38 mouse cellular contexts compared by ENCODE assay signal in genomic region chr16:77569457-77569856, GRCm38 (mm10). TPM values are rescaled to one million over a fixed set of nuclear protein-coding genes. Genes with fewer than 3 reads are reported as not detected.
DNase-seq lines count a peak whose midpoint lies in the region; ATAC-seq and TF ChIP-seq lines count a peak whose summit lies in the region.
"Had no signal": no experiment of that assay in that cellular context is flagged by ENCODE, and none has a peak within 500 bp of the region (broad histone marks: within the 10 kb centered on the region; RNA-seq: fewer than 3 reads in every experiment).

No protein-coding gene starts in this region.

- no peak overlapping the region for H3K4me2 ChIP-seq in heart, postnatal 0 days (ENCODE audit: low read depth, low read length)
- no peak overlapping the region for H3K4me2 ChIP-seq in liver, postnatal 0 days (ENCODE audit: low read depth, low read length)
- no peak overlapping the region for H3K4me2 ChIP-seq in liver, embryonic 12.5 days
- no peak overlapping the region for H3K4me2 ChIP-seq in midbrain, embryonic 15.5 days
- no peak overlapping the region for H3K4me2 ChIP-seq in midbrain, embryonic 16.5 days (ENCODE audit: low read length)
- H3K4me2 ChIP-seq in neural tube, embryonic 15.5 days: 0 out of 2 replicates have a peak overlapping the region, but pooled peaks have one; percentile 7
- H3K4me2 ChIP-seq: embryonic facial prominence, embryonic 12.5 days; hindbrain, embryonic 15.5 days; kidney, embryonic 15.5 days; limb, embryonic 15.5 days; midbrain, embryonic 11.5 days had no signal

- no peaks in the 10 kb centered on the region for H3K4me1 ChIP-seq in heart, postnatal 0 days (ENCODE audit: control insufficient read depth, insufficient read depth)
- no peaks in the 10 kb centered on the region for H3K4me1 ChIP-seq in liver, postnatal 0 days (ENCODE audit: insufficient read depth)
- no peaks in the 10 kb centered on the region for H3K4me1 ChIP-seq in liver, embryonic 12.5 days
- H3K4me1 ChIP-seq in midbrain, embryonic 15.5 days: no peaks in the 10 kb centered on the region
- no peaks in the 10 kb centered on the region for H3K4me1 ChIP-seq in midbrain, embryonic 16.5 days (ENCODE audit: control insufficient read depth, insufficient read depth, low read length)
- peaks cover 9% of the 10 kb centered on the region for H3K4me1 ChIP-seq in neural tube, embryonic 15.5 days
- H3K4me1 ChIP-seq: kidney, embryonic 15.5 days; limb, embryonic 15.5 days had no signal

- no peaks in the 10 kb centered on the region for H3K36me3 ChIP-seq in heart, postnatal 0 days (replicated peaks; ENCODE audit: control insufficient read depth, insufficient read depth, low read length)
- no peaks in the 10 kb centered on the region for H3K36me3 ChIP-seq in liver, postnatal 0 days (replicated peaks; ENCODE audit: insufficient read depth, low read length)
- H3K36me3 ChIP-seq in liver, embryonic 12.5 days: no peaks in the 10 kb centered on the region
- H3K36me3 ChIP-seq in midbrain, embryonic 15.5 days (replicated peaks): no peaks in the 10 kb centered on the region
- H3K36me3 ChIP-seq in midbrain, embryonic 16.5 days (ENCODE audit: control insufficient read depth, insufficient read depth, low read length): no peaks in the 10 kb centered on the region
- no peaks in the 10 kb centered on the region for H3K36me3 ChIP-seq in neural tube, embryonic 15.5 days
- H3K36me3 ChIP-seq: embryonic facial prominence, embryonic 12.5 days; hindbrain, embryonic 15.5 days; kidney, embryonic 15.5 days; limb, embryonic 10.5 days; limb, embryonic 15.5 days had no signal

- no peak for DNase-seq in heart, postnatal 0 days (ENCODE audit: low spot score)
- DNase-seq in heart, adult 8-10 months (ENCODE audit: low spot score): no peak
- no peak for DNase-seq in liver, postnatal 0 days
- DNase-seq: adrenal gland, postnatal 14 days; cerebellum, adult 11 months; cerebellum, adult 9-10 months; cerebellum, postnatal 36 days; embryo, embryonic 11 days; kidney, adult 18-20 months; kidney, postnatal 25 days; right cerebral cortex, adult 18-20 months; spleen, adult 18-20 months; thymus, postnatal 14 days had no signal

- H3K9ac ChIP-seq in heart, postnatal 0 days (replicated peaks; ENCODE audit: low read depth, low read length): no peak overlapping the region
- H3K9ac ChIP-seq in liver, postnatal 0 days (replicated peaks): no peak overlapping the region
- no peak overlapping the region for H3K9ac ChIP-seq in liver, embryonic 12.5 days
- H3K9ac ChIP-seq in midbrain, embryonic 15.5 days: no peak overlapping the region
- H3K9ac ChIP-seq in midbrain, embryonic 16.5 days (ENCODE audit: low read depth, low read length): no peak overlapping the region
- no peak overlapping the region for H3K9ac ChIP-seq in neural tube, embryonic 15.5 days (replicated peaks)
- H3K9ac ChIP-seq: embryonic facial prominence, embryonic 12.5 days; hindbrain, embryonic 15.5 days; kidney, embryonic 15.5 days; limb, embryonic 15.5 days had no signal

- no peak for TF ChIP-seq CTCF in heart, postnatal 0 days (IDR thresholded peaks at IDR 0.05; ENCODE audit: low read depth)
- TF ChIP-seq CTCF in liver, postnatal 0 days (IDR thresholded peaks at IDR 0.05; ENCODE audit: low read depth): no peak

- WGBS in heart, postnatal 0 days: 81% methylated on average over 8 of the region's 8 CpGs
- 81% methylated on average over 8 of the region's 8 CpGs for WGBS in liver, postnatal 0 days (ENCODE audit: insufficient replicate concordance)
- WGBS in liver, embryonic 12.5 days (ENCODE audit: insufficient replicate concordance): 77% methylated on average over 8 of the region's 8 CpGs
- 88% methylated on average over 8 of the region's 8 CpGs for WGBS in midbrain, embryonic 15.5 days
- WGBS in midbrain, embryonic 16.5 days: 90% methylated on average over 8 of the region's 8 CpGs
- WGBS in neural tube, embryonic 15.5 days: 73% methylated on average over 8 of the region's 8 CpGs

- 0 out of 2 replicates have a peak, but pooled peaks cover 3% of the 10 kb centered on the region for H3K9me3 ChIP-seq in heart, postnatal 0 days (replicated peaks; ENCODE audit: control insufficient read depth, low read length)
- 0 out of 2 replicates have a peak, but pooled peaks cover 4% of the 10 kb centered on the region for H3K9me3 ChIP-seq in liver, postnatal 0 days (ENCODE audit: low read length)
- no peaks in the 10 kb centered on the region for H3K9me3 ChIP-seq in liver, embryonic 12.5 days (replicated peaks)
- no peaks in the 10 kb centered on the region for H3K9me3 ChIP-seq in midbrain, embryonic 15.5 days
- H3K9me3 ChIP-seq in midbrain, embryonic 16.5 days (replicated peaks; ENCODE audit: control insufficient read depth, low read length, poor library complexity, severe bottlenecking): no peaks in the 10 kb centered on the region
- H3K9me3 ChIP-seq in neural tube, embryonic 15.5 days (replicated peaks): no peaks in the 10 kb centered on the region
- H3K9me3 ChIP-seq: embryonic facial prominence, embryonic 12.5 days; hindbrain, embryonic 15.5 days; kidney, embryonic 15.5 days; limb, embryonic 10.5 days; limb, embryonic 15.5 days had no signal

- ATAC-seq in heart, postnatal 0 days (ENCODE audit: insufficient read depth, low read depth): no peak
- ATAC-seq in liver, postnatal 0 days: 0 out of 2 replicates have a peak, but pooled peaks have one; percentile 36
- no peak for ATAC-seq in liver, embryonic 12.5 days
- ATAC-seq in midbrain, embryonic 15.5 days (replicated peaks): 0 out of 2 replicates have a peak, but pooled peaks have one; percentile 9
- no peak; the same call in 1 of the 2 replicates for ATAC-seq in midbrain, embryonic 16.5 days
- no peak for ATAC-seq in neural tube, embryonic 15.5 days (ENCODE audit: low FRiP score)
- no peak for ATAC-seq in activated CD4-positive, CD25-positive, alpha-beta regulatory T cell, adult 4 months
- ATAC-seq: forebrain, embryonic 16.5 days; inflammation-experienced regulatory T-cells, adult 6 months; Patski had no signal

- TF ChIP-seq EP300 in heart, postnatal 0 days (IDR thresholded peaks at IDR 0.05; ENCODE audit: low read depth): no peak
- TF ChIP-seq EP300 in liver, postnatal 0 days (IDR thresholded peaks at IDR 0.05; ENCODE audit: low read depth): peak; percentile 22; the same call in 1 of the 2 replicates

- H3K27me3 ChIP-seq in heart, postnatal 0 days (ENCODE audit: control insufficient read depth, insufficient read depth, low read length): no peaks in the 10 kb centered on the region
- H3K27me3 ChIP-seq in liver, postnatal 0 days (ENCODE audit: insufficient read depth, low read length): no peaks in the 10 kb centered on the region
- H3K27me3 ChIP-seq in liver, embryonic 12.5 days (replicated peaks): no peaks in the 10 kb centered on the region
- H3K27me3 ChIP-seq in midbrain, embryonic 15.5 days (replicated peaks): no peaks in the 10 kb centered on the region
- no peaks in the 10 kb centered on the region for H3K27me3 ChIP-seq in midbrain, embryonic 16.5 days (ENCODE audit: control insufficient read depth, insufficient read depth, low read depth, low read length)
- H3K27me3 ChIP-seq in neural tube, embryonic 15.5 days (replicated peaks): no peaks in the 10 kb centered on the region
- H3K27me3 ChIP-seq: embryonic facial prominence, embryonic 12.5 days; hindbrain, embryonic 15.5 days; kidney, embryonic 15.5 days; limb, embryonic 15.5 days; Patski had no signal

- 0 out of 2 replicates have a peak overlapping the region, but pooled peaks have one; percentile 25 for H3K27ac ChIP-seq in heart, postnatal 0 days (ENCODE audit: low read depth)
- no peak overlapping the region for H3K27ac ChIP-seq in liver, postnatal 0 days (ENCODE audit: low read depth)
- no peak overlapping the region for H3K27ac ChIP-seq in liver, embryonic 12.5 days
- H3K27ac ChIP-seq in midbrain, embryonic 15.5 days: no peak overlapping the region
- H3K27ac ChIP-seq in midbrain, embryonic 16.5 days (ENCODE audit: low read length): no peak overlapping the region
- no peak overlapping the region for H3K27ac ChIP-seq in neural tube, embryonic 15.5 days (replicated peaks)
- H3K27ac ChIP-seq: embryonic facial prominence, embryonic 12.5 days; hindbrain, embryonic 15.5 days; kidney, embryonic 15.5 days; limb, embryonic 10.5 days; limb, embryonic 15.5 days had no signal

- H3K4me3 ChIP-seq in heart, postnatal 0 days (ENCODE audit: low read depth, low read length): no peak overlapping the region
- no peak overlapping the region for H3K4me3 ChIP-seq in liver, postnatal 0 days (ENCODE audit: low read depth, low read length)
- no peak overlapping the region for H3K4me3 ChIP-seq in liver, embryonic 12.5 days
- H3K4me3 ChIP-seq in midbrain, embryonic 15.5 days: no peak overlapping the region
- no peak overlapping the region for H3K4me3 ChIP-seq in midbrain, embryonic 16.5 days (ENCODE audit: low read depth, low read length)
- no peak overlapping the region for H3K4me3 ChIP-seq in neural tube, embryonic 15.5 days (replicated peaks)
- H3K4me3 ChIP-seq: embryonic facial prominence, embryonic 12.5 days; hindbrain, embryonic 15.5 days; kidney, embryonic 15.5 days; limb, embryonic 10.5 days; limb, embryonic 15.5 days had no signal

RNA-seq across cellular contexts. Expression of gene Gm11146, which starts 32.4 kb away (rescaled TPM):
- total RNA-seq in heart, postnatal 0 days (2014; rRNA removed; ENCODE audit: low replicate concordance): not detected in 2 replicates
- not detected in 2 replicates for polyA plus RNA-seq in heart, postnatal 0 days (2015; fragmentation: Nextera tagmentation; extraction: Ambion mirVana)
- not detected for total RNA-seq in heart, adult 8-10 months (2022)
- polyA plus RNA-seq in liver, postnatal 0 days (2015; fragmentation: Nextera tagmentation; extraction: Ambion mirVana): not detected in 2 replicates
- not detected in 2 replicates for polyA plus RNA-seq in liver, embryonic 12.5 days (2016; fragmentation: Nextera tagmentation; extraction: Ambion mirVana)
- polyA plus RNA-seq in midbrain, embryonic 15.5 days (2015; fragmentation: Nextera tagmentation; extraction: Ambion mirVana): not detected in 2 replicates
- polyA plus RNA-seq in midbrain, embryonic 16.5 days (2015; fragmentation: Nextera tagmentation; extraction: Ambion mirVana): not detected in 2 replicates
- not detected in 2 replicates for polyA plus RNA-seq in neural tube, embryonic 15.5 days (2015; fragmentation: Nextera tagmentation; extraction: Ambion mirVana)
- not detected for polyA plus RNA-seq in activated CD4-positive, CD25-positive, alpha-beta regulatory T cell, adult 4 months (2017; shearing (Covaris generic))
- total RNA-seq: adrenal gland, postnatal 14 days; gastrocnemius, adult 8-10 months; heart, postnatal 25 days; layer of hippocampus, adult 18-20 months; layer of hippocampus, postnatal 14 days; megakaryocyte, adult 5-6 weeks; MEL had no signal
- polyA plus RNA-seq: embryonic facial prominence, embryonic 12.5 days; forebrain, embryonic 16.5 days; gonadal fat pad, adult 2 months; heart, embryonic 14.5 days; hindbrain, embryonic 15.5 days; inflammation-experienced regulatory T-cells, adult 6 months; kidney, embryonic 15.5 days; limb, embryonic 10.5 days; limb, embryonic 15.5 days; liver, embryonic 16.5 days; midbrain, embryonic 11.5 days; Patski; stomach, embryonic 16.5 days; urinary bladder, adult 2 months had no signal

Comparison
In these comparisons a context has a peak if more than half of its experiments do, and no peak if none do; other contexts are left out.
1. ATAC-seq: peak in liver, postnatal 0 days (single experiment) and midbrain, embryonic 15.5 days (single experiment); none in heart, postnatal 0 days (single experiment), liver, embryonic 12.5 days (single experiment), midbrain, embryonic 16.5 days (single experiment), neural tube, embryonic 15.5 days (single experiment) and activated CD4-positive, CD25-positive, alpha-beta regulatory T cell, adult 4 months (single experiment).